Mouse (Mus musculus) layer of hippocampus, postnatal 14 days (tissue): ENCODE data around the gene Sema3c. TPM values are rescaled to one million over a fixed set of nuclear protein-coding genes. Genes with fewer than 3 reads are reported as not detected.

Source experiments
- DNase-seq, 2 experiments: peaks; one replicate each; pipeline ENCODE4 v3.0.0; 2021 to 2022; ENCODE audit warnings: low spot score in 2 of 2, mixed read lengths in 1 of 2
- total RNA-seq, 2 experiments: library from RNA; stranded (reverse); gene quantifications; 2 replicates each; pipeline ENCODE4 v1.2.3; 2021

Sema3c gene
- total RNA-seq, 2 experiments from 2014 or later, result 48.7 to 52.1 TPM

- peak in 1 of 2 experiments; percentile 71 for DNase-seq
Observed at GRCm38 (mm10) chr5:17766006-17766677, 192.1 kb downstream of the Sema3c start.

- DNase-seq, result no peak
Observed at GRCm38 (mm10) chr5:17770328-17770727, 196.2 kb downstream of the Sema3c start.

- DNase-seq, result peak in 1 of 2 experiments; percentile 16
Observed at GRCm38 (mm10) chr5:17776571-17776970, 202.5 kb downstream of the Sema3c start.

Other genes with a start within 250 kb of the Sema3c start
- gene Speer4f2, start 201.1 kb upstream of the Sema3c start, total RNA-seq, result not detected
- gene Speer4f1, start 98.2 kb upstream of the Sema3c start, total RNA-seq, result not detected